Mouse (Mus musculus) forebrain, embryonic 10.5 days (tissue): ENCODE results near the gene Snrnp27. TPM values are rescaled to one million over a fixed set of nuclear protein-coding genes. Genes with fewer than 3 reads are reported as not detected.

ENCODE experiments used
- DNase-seq: peaks from one replicate; pipeline ENCODE4 v3.0.0-alpha.2; 2017; ENCODE audit warnings: low spot score; ENCODE audit errors: extremely low spot score
- H3K27ac ChIP-seq: fragments of 300-500 bp; sonication (generic); 2 replicates; pipeline ENCODE4 v1.5.1; 2016; ENCODE audit warnings: mild to moderate bottlenecking
- H3K27me3 ChIP-seq: fragments of 300-500 bp; sonication (generic); 2 replicates; pipeline ENCODE4 v1.6.1; 2016; ENCODE audit warnings: mild to moderate bottlenecking; ENCODE audit not compliant: poor library complexity, severe bottlenecking
- H3K36me3 ChIP-seq: fragments of 300-500 bp; sonication (generic); replicated peaks from 2 replicates; pipeline ENCODE4 v1.6.1; 2016; ENCODE audit warnings: mild to moderate bottlenecking, moderate library complexity
- H3K4me1 ChIP-seq: fragments of 300-500 bp; sonication (generic); 2 replicates; pipeline ENCODE4 v1.6.1; 2016
- H3K4me3 ChIP-seq: fragments of 300-500 bp; sonication (generic); 2 replicates; pipeline ENCODE4 v1.5.1; 2016; ENCODE audit warnings: mild to moderate bottlenecking, moderate library complexity
- H3K9me3 ChIP-seq: fragments of 300-500 bp; sonication (generic); 2 replicates; pipeline ENCODE4 v1.6.1; 2016; ENCODE audit warnings: mild to moderate bottlenecking, moderate library complexity
- WGBS: fragments of 180-500 bp; shearing (Covaris S2); methylation state at CpG from one replicate; pipeline ENCODE4 v1.1.7; 2016; 5-methylcytosine and 5-hydroxymethylcytosine counted together
- polyA plus RNA-seq: library from polyadenylated mRNA; unstranded; fragments of >200 nt; fragmentation: Nextera tagmentation; extraction: Ambion mirVana; gene quantifications from 2 replicates; pipeline ENCODE4 v1.2.1, GENCODE M21; 2016

The Snrnp27 gene
- polyA plus RNA-seq, 1 experiment from 2014 or later = 125 TPM

GRCm38 (mm10) chr6:86684655-86685011, 311 bp upstream of the Snrnp27 start:
- Histone ChIP-seq H3K9me3 (no peaks in the 10 kb centered on the region), H3K27me3 (no peaks in the 10 kb centered on the region), H3K4me1 (peaks cover 17% of the 10 kb centered on the region)

GRCm38 (mm10) chr6:86681289-86681688, 3.0 kb downstream of the Snrnp27 start:
- H3K27me3 ChIP-seq = no peaks in the 10 kb centered on the region
- peaks cover 68% of the 10 kb centered on the region for H3K36me3 ChIP-seq
- no peak overlapping the region for H3K4me3 ChIP-seq
- DNase-seq = no peak
- no peaks in the 10 kb centered on the region for H3K9me3 ChIP-seq
- WGBS = 89% methylated on average over 3 of the region's 3 CpGs
- no peak overlapping the region for H3K27ac ChIP-seq
- H3K4me1 ChIP-seq = peaks cover 17% of the 10 kb centered on the region

More at GRCm38 (mm10) chr6:86684655-86685011, 311 bp upstream of the Snrnp27 start:
- 36% methylated on average over 12 of the region's 12 CpGs for WGBS
- Histone ChIP-seq H3K36me3 (peaks cover 34% of the 10 kb centered on the region), H3K4me3 (peak overlapping the region; percentile 74), H3K27ac (peak overlapping the region; percentile 89)
- DNase-seq = no peak

GRCm38 (mm10) chr6:86678341-86678740, 6.0 kb downstream of the Snrnp27 start:
- no peaks in the 10 kb centered on the region for H3K27me3 ChIP-seq
- WGBS = 91% methylated on average over 6 of the region's 6 CpGs
- no peak for DNase-seq
- no peaks in the 10 kb centered on the region for H3K9me3 ChIP-seq
- H3K36me3 ChIP-seq = peaks cover 96% of the 10 kb centered on the region
- H3K4me3 ChIP-seq = no peak overlapping the region
- H3K4me1 ChIP-seq = peaks cover 5% of the 10 kb centered on the region
- H3K27ac ChIP-seq = no peak overlapping the region

GRCm38 (mm10) chr6:86670873-86671272, 13.4 kb downstream of the Snrnp27 start:
- Histone ChIP-seq H3K4me1 (peaks cover 23% of the 10 kb centered on the region), H3K27ac (no peak overlapping the region), H3K9me3 (no peaks in the 10 kb centered on the region), H3K27me3 (no peaks in the 10 kb centered on the region), H3K4me3 (no peak overlapping the region), H3K36me3 (peaks cover 43% of the 10 kb centered on the region)
- DNase-seq = peak; percentile 43
- 22% methylated on average over 2 of the region's 2 CpGs for WGBS

- no peaks in the 10 kb centered on the region for H3K27me3 ChIP-seq
- peak overlapping the region; percentile 72 for H3K4me3 ChIP-seq
- peaks cover 23% of the 10 kb centered on the region for H3K4me1 ChIP-seq
- DNase-seq = peak; percentile 100
- peaks cover 28% of the 10 kb centered on the region for H3K36me3 ChIP-seq
- peak overlapping the region; percentile 77 for H3K27ac ChIP-seq
- H3K9me3 ChIP-seq = no peaks in the 10 kb centered on the region
- under 1% methylated on average over 37 of the region's 37 CpGs for WGBS
Observed at GRCm38 (mm10) chr6:86669240-86669727, 15.0 kb downstream of the Snrnp27 start.

GRCm38 (mm10) chr6:86668580-86669239, 15.6 kb downstream of the Snrnp27 start, which contains the start of gene Mxd1:
Gene Mxd1, minus strand, starts transcription at chr6:86669161.
- WGBS = under 1% methylated on average over 76 of the region's 76 CpGs
- H3K27me3 ChIP-seq = no peaks in the 10 kb centered on the region
- peaks cover 23% of the 10 kb centered on the region for H3K4me1 ChIP-seq
- H3K9me3 ChIP-seq = no peaks in the 10 kb centered on the region
- peak within 1 kb of the TSS; percentile 77 for H3K27ac ChIP-seq
- H3K36me3 ChIP-seq = peaks cover 23% of the 10 kb centered on the region
- peak; percentile 19 for DNase-seq
- peak within 1 kb of the TSS; percentile 72 for H3K4me3 ChIP-seq

- no peak overlapping the region for H3K4me3 ChIP-seq
- H3K4me1 ChIP-seq = peaks cover 23% of the 10 kb centered on the region
- no peaks in the 10 kb centered on the region for H3K27me3 ChIP-seq
- peaks cover 14% of the 10 kb centered on the region for H3K36me3 ChIP-seq
- no peaks in the 10 kb centered on the region for H3K9me3 ChIP-seq
- WGBS = 95% methylated on average over 10 of the region's 10 CpGs
- H3K27ac ChIP-seq = no peak overlapping the region
- DNase-seq = no peak
Observed at GRCm38 (mm10) chr6:86667061-86667460, 17.3 kb downstream of the Snrnp27 start.

GRCm38 (mm10) chr6:86665560-86666307, 18.6 kb downstream of the Snrnp27 start:
- H3K27ac ChIP-seq = no peak overlapping the region
- peaks cover 23% of the 10 kb centered on the region for H3K4me1 ChIP-seq
- H3K4me3 ChIP-seq = no peak overlapping the region
- no peak for DNase-seq
- H3K27me3 ChIP-seq = no peaks in the 10 kb centered on the region
- no peaks in the 10 kb centered on the region for H3K9me3 ChIP-seq
- 85% methylated on average over 17 of the region's 17 CpGs for WGBS
- peaks cover 12% of the 10 kb centered on the region; the same call in 1 of the 2 replicates for H3K36me3 ChIP-seq

GRCm38 (mm10) chr6:86665076-86665475, 19.2 kb downstream of the Snrnp27 start:
- Histone ChIP-seq H3K9me3 (no peaks in the 10 kb centered on the region), H3K4me3 (no peak overlapping the region), H3K36me3 (peaks cover 15% of the 10 kb centered on the region; the same call in 1 of the 2 replicates), H3K27me3 (no peaks in the 10 kb centered on the region), H3K27ac (no peak overlapping the region), H3K4me1 (peaks cover 22% of the 10 kb centered on the region)
- DNase-seq = no peak
- 86% methylated on average over 5 of the region's 5 CpGs for WGBS

- Histone ChIP-seq H3K4me3 (no peak overlapping the region), H3K4me1 (no peaks in the 10 kb centered on the region), H3K27me3 (no peaks in the 10 kb centered on the region), H3K27ac (no peak overlapping the region), H3K36me3 (peaks cover 22% of the 10 kb centered on the region; the same call in 1 of the 2 replicates), H3K9me3 (no peaks in the 10 kb centered on the region)
- 82% methylated on average over 9 of the region's 9 CpGs for WGBS
- no peak for DNase-seq
Observed at GRCm38 (mm10) chr6:86660161-86660877, 24.0 kb downstream of the Snrnp27 start.

- no peaks in the 10 kb centered on the region for H3K4me1 ChIP-seq
- no peaks in the 10 kb centered on the region for H3K27me3 ChIP-seq
- whole genome bisulfite sequencing = 89% methylated on average over 3 of the region's 3 CpGs
- H3K4me3 ChIP-seq = no peak overlapping the region
- H3K27ac ChIP-seq = no peak overlapping the region
- H3K9me3 ChIP-seq = no peaks in the 10 kb centered on the region
- no peak for DNase-seq
- peaks cover 22% of the 10 kb centered on the region; the same call in 1 of the 2 replicates for H3K36me3 ChIP-seq
Observed at GRCm38 (mm10) chr6:86658501-86658900, 25.8 kb downstream of the Snrnp27 start.

- WGBS = 80% methylated on average over 9 of the region's 9 CpGs
- Histone ChIP-seq H3K4me3 (no peak overlapping the region), H3K27ac (no peak overlapping the region), H3K4me1 (no peaks in the 10 kb centered on the region), H3K9me3 (no peaks in the 10 kb centered on the region), H3K27me3 (no peaks in the 10 kb centered on the region), H3K36me3 (peaks cover 36% of the 10 kb centered on the region)
- no peak for DNase-seq
Observed at GRCm38 (mm10) chr6:86654270-86654916, 29.9 kb downstream of the Snrnp27 start.
